Mouse (Mus musculus) thymus, postnatal 10 days (tissue): ENCODE measurements at regions not wholly inside any gene's neighbourhood (a gene's known extent, or its start where the extent isn't known, plus 50 kb on each side); places are given as distances from the start of the nearest gene placed in this dataset.

Experiments used
- DNase-seq, 2 experiments: peaks; one replicate each; pipeline ENCODE4 v3.0.0; 2021; ENCODE audit warnings: low spot score in 2 of 2

DNA sequence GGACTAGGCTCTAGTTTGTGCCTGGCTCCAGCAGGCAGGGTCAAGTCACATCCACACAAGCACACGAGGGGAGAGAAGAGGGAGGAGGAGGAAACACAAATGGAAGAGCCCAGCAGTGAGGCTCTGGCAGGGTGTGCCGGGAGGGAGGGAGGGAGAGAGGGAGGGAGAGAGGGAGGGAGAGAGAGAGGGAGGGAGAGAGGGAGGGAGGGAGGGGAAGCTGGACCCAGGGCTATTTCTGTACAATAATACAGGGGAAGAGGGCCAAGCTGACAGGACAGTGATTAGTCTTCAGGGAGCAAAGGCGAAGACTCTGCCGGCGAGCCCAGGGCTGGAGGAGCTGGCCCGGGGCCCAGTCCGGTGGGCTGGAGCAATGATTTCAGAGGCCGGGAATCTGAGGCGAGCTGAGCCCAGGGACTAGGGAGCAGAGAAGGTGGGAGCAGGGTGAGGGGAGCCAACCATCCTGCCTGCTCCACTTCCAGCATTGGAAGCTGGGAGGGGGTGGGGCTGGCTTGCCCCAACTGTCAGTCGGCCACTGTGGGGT, 155.6 kb downstream of the Efnb1 start:
- no peak for DNase-seq

DNA sequence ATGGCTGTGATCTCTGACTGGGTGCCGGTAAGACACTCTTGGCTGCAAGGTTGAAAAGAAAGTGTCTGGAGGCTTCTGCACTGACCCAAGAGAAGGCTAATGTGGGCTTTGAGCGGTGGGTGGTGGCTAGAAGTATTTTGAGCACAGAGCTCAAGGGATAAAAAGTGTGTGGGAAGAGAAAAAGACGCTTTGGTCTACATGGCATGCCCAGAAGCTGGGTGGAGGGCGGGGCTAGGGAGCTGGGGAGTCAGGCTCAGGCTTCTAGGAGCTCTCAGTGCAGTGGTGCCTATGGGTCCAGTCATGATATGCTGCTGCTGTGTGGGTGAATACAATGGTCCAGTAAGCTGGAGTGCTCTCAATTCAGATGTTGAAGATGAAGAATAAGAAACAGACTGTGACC, 152.1 kb downstream of the Efnb1 start:
- DNase-seq = no peak

DNA sequence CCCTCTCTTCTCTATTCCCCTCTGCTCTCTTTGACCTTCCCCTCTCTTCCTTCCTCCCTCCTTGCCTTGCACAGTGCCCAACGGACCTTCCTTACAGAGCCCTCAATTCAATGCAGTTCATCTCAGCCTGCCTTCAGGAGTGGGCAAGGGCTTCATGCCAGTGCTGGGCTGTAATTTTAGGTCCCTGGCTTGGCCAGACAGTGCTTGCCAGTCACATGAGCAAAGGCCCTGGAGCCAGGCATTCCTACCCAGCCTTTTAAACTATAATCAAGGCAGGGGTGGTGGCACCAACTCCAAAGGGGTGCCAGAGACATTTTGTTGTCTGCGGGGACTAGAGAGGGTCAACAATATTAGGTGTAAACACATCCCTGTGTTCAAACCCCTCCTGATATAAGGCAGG, 150.9 kb downstream of the Efnb1 start:
- DNase-seq = no peak

DNA sequence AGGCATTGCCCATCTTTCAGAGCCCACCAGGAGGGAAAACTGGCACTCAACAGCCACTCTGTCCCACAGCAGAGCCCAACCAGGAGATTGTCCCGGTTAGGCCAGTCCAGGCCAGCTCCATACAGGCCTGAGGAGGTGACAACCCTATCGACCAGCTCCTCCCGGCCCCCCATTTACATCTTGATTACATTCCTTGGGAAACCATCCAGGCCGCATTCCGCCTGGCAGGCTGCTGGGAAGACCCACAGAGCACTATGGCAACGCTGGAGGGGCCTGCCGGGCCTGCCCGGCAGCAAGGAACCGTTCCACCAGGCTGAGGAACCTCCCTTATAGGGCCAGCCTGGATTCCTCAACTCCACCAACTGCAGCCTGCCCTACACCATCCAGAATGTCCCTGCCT, 149.7 kb downstream of the Efnb1 start:
- DNase-seq = no peak

DNA sequence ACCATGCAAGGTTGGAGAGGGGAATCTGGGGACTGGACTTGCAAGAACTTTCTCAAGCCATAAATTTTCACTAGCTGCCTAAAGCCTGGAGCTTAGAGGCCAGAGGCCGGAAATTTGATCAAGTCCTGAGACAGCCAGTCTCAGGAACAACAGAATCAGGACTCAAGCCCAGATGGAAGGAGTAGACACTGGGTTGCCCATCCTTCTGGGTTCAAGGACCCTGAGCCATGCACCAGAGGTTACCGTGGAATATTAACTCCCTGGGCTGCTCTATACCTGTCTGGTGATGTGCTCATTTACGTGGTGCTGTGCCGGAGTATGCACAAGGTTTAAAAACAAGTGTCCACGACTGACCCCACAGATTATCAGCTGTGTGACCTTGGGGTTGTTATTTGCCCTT, 145.1 kb downstream of the Efnb1 start:
- DNase-seq = no peak

DNA sequence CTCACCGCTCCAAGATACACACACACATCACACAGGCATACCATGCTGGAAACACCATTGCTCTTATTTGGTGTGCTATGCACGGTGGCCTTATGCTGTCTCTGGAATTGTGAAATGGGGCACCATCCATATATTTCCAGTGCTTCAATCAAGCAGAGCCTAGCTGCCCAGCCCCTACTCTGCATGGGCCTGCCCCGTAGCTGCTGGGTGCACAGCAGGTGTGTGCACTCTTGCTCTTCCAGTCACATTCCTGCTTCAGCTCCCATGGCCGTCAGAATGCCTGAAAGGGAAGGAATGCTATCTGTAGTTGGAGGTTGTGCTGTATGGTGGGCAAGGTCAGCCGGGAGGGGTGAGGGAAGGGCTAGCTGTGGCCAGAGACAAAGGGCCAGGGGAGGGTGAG, 144.6 kb downstream of the Efnb1 start:
- DNase-seq = no peak

DNA sequence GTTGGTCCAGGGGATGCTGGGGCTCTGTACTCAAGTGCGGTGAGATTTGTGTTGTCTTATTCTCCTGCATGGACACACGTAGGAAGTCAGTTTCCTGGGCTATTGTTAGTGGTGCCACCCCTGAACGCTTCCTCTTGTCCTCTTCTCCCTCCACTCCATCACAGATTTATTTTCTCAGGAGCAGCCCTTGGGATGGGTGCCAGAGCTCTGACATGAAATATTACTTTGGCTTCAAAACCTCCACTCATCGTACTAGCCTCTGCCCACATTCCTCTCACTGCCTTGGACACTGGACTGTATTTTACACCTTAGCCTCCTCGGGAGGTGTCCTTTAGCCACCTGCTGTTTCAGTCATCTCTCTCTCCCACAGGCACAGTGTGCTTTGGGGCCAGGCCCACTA, 139.6 kb downstream of the Efnb1 start:
- no peak for DNase-seq

DNA sequence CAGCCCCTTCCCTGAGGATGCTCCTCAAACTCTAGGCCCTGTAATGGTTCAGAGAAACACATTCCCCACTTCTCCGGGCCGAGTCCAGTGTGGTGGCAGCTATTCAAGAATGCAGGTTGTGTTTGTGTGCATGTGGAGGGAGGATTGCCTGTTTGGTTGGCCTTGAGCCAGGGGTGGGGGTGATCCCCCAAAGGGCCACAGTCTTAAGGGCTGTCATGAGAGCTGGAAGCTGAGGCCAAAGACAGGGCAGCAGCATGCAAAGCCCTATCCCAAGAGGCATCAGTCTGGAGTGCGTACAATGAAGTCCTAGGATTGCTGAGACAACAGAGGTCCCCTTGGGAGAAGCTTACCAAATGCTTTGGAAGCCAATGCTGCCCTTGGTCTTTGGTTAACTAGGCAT, 136.0 kb downstream of the Efnb1 start:
- DNase-seq = no peak

DNA sequence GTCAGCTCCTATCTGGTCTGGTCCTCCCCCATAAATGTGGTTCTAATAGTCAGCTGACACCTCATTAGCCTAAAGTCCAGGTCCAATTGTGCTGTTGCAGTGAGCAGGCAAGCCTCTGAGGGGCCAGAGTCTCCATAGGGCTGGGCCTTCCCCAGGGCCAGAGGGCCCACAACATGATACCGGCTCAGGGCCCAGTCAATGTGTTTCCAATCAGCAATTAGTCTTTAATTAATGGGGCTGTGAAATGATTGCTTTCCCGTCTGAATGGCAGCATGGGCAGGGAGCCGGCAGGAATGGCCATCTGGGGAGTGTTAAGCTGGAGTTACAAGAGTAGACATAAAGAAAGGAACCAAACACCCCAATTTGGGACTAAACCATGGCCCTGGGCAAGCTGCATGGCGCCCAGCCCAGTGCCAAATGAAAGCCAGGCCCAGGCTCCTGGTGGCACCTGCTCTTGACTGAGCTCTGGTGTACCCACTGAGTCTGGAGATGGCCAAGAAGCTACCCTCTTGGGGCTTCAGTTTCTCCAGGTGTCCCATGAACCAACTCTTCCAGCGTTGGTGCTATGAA, 113.2 kb downstream of the Efnb1 start:
- DNase-seq = no peak

DNA sequence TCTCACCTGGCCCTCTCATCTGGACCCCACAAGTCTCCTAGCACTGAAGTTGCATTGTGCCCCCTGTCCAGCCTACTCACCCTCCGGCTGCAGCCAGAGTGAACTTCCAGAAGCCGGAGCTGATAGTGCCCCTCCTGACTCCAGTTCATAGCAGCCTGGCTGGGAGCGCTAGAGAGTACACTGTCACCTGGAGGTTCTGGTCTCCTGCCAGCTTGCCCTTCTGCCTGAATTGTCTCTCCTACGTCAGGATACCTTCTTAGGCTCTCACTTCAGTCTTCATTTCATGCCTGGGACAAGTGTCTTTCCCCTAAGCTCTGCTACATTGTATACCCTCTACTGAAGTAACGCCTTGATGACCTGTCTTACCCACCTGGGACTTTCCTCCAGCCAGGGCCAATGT, 112.3 kb downstream of the Efnb1 start:
- DNase-seq = no peak

DNA sequence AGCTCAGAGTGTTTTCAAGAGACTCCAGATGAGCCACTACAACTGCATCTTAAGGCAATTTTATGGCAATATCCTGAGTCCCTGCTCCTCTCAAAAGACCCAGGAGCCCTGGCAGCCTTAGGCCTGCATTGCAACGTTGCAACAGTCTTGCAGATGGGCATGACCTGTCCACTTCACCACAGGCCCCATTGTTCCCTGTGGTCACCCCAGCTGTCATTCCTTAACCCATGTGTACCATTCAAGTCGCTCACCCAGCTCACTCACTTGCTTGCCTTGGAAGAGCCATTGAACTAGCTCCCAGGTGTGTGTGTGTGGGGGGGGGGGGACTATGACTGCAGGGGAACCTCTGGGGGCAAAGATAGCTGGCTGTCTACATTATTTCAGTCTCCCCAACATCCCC, 110.8 kb downstream of the Efnb1 start:
- DNase-seq = no peak

DNA sequence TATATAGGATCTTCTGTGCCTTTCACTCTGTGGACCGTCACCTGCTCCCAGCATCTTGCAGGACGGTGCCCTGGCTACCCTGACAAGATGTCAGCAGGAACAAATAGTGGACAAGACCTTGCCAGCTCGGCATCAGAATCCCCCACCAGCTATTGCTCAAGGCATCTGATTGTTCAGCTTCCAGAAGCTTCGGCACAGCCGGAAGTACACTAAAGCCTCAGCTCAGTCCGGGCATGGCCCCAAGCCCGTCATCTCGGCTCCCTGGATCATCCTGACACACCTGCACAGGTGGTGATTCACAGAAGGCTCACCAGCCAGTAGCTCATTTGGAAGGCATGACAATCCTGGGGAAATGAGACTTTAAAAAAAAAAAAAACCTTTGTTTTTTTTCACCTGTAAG, 110.1 kb downstream of the Efnb1 start:
- DNase-seq = no peak

DNA sequence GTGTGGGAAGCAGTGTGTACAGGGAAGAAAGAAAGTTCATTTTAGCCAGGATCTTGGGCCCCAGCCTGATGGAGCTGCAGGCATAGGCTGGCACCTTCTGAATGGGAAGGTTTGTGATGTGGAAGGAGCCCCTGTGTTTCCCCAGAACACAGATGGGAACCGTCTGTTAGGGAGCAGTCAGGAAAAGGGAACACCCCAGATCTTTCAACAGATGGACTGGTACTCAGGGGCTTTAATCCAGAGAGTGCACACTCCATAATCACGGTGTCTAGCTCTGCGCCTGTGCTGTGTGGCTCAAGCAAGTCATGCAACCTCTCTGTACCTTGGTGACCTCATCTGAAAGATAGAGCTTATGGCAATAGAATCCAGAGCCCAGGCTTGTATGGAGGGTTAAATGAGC, 109.6 kb downstream of the Efnb1 start:
- no peak for DNase-seq

DNA sequence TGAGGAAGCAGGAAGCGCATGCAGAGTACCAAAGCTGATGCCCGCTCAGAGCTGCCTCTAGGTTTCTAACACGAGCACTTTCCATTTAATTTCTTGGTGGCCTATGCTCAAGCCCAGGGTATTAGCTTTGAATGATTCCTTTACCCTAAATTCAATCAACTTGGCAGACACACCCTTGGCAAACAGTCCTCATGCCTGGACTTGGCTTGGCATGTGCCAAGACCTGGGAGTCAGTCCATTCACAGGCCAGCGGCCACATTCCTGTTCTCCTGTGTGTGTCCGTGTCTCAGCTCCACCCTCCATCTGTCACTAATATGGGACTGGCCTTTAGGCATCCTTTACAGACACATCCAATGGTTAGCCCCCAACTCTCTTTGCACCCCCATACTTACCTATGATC, 107.3 kb downstream of the Efnb1 start:
- no peak for DNase-seq

DNA sequence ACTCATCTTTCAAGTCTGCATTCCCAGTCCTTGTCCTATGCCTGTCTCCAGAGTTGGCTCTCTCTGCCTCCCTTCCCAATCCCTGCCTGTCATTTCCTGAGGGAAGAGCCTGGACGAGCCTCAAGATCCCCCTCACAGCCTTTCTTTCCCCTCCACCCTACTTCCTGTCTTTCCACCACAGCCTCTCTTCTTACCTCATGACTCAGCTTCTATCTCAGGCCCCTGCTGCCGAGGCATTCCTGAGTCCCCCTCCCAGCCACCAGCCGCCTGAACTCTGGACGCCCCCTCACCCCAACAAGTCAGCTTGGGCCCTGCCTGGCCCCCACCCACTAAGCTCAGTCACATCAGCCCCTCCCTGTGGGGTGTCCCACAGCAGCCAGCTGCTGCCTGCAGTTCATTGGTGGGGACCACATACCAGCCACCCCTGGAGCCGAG, 105.8 kb downstream of the Efnb1 start:
- DNase-seq = no peak

DNA sequence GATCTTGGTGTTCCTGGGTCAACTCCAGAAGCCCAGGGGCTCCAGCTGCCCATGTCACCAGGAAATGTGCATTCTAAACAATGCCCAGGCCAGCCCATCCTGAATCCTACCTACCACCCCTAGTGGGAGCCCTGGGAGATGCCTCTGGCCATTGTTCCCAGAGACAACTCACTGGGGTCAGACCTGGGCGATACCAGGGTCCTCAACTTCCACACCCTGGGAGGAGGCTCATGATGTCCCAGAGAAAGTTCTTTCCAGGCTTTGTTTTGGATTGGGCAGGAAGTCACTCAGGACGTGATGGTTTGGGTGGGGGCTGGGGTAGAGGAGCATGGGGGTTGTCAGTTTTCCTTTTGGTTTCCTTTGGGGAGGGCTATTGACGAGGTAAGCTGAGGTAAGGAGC, 97.1 kb downstream of the Efnb1 start:
- DNase-seq = no peak

DNA sequence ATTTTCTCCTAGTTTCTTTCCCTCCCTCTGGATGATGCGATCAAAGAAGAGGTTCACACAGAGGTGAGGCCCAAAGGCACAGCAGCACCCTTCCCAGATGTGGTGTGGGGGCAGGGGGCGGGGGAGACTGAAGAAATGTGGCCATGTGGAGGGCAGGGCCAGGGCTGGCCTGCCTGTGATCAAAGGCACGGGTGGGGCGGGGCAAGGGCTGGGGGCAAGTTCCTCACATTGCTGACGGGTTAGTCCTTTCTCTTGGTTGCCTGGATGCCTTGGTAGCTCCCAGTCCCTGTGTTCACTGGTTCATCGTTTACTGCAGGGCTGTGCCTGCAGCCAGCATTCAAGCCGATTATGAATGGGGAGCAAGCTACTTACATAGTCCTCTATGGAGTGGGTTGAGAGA, 96.4 kb downstream of the Efnb1 start:
- no peak for DNase-seq

DNA sequence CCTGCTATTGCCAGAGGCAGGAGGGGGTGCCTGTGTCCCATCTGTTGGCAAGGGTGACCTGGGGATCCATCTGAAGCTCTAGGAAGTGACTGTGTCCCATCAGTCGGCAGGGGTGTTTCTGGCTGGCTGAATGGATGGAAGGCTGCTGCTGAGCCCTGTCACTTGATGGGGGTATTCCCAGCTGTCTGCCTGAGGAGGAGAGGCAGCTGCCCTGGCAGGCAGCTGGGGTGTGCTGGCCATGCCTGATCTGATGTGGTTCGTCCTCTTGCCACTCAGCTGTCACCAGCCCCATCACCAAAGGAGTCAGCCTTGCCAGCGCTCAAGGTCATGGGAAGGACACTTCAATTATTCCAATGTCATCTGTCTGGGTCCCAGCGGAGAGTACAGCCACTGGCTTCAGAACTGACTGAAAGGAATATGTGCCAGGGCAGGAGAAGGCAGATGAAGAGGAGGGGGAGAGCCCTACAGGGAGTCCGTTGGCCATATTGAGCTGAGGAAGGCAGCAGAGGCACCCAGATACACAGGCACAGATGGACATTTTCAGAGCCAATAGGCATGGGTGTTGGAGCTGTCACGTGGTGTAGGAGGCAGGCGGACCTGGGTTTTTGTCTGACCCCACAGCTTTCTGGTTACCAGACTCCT, 89.3 kb downstream of the Efnb1 start:
- no peak for DNase-seq

DNA sequence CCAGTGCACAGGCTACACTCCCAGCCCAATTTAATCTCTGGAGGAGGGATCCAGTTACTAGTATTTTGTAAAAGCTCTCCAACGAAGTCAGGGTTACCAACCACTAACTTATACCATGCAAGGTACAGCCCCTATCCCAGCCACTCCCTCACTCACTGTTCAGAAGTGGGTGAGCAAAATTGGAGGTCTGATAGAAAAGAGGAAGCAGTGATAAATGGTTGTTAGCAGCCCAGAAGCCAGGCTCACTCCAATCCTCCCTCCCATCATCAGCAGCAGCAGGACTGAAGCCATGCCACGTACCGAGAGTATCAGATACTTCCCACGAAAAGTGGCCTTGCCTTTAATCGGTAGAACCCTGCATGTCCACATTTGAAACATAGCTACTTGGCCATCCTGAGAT, 86.1 kb downstream of the Efnb1 start:
- no peak for DNase-seq

DNA sequence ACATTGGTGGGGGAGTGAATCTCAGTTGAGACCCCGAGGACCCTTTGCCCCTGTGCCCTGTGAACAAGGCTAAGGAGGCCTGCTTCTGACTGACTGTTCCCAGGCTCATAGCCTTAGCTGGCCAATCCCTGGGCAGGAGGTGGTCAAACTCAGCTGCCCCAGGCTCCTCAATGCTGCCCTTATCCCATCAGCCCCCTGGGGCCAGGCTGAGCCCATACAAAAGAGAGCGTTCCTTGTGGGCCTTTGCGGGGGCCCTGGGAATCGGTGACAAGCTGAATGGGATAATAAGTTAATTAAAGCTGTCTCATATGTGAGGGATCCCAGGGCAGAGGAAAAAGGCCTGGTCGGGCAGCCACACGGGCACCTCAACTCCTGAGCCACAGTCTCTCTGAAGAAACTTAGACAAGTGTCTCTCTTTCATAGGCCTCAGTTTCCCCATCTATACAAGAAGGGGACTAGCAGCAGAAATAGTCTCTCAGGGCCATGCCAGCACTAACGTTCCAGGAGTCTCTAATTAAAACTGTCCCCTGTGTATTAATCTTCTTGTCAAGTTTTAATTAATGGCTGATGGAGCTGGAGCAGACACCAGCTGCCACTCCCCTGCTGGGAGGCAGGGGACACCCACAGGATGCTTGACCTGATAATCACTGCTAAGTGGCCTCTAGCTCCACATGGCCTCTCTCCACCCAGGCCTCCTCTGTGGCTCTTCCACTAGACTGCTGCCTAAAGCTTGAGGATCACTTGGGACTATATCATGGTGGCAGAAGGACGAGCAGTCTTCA, 84.9 kb downstream of the Efnb1 start:
- DNase-seq = no peak

DNA sequence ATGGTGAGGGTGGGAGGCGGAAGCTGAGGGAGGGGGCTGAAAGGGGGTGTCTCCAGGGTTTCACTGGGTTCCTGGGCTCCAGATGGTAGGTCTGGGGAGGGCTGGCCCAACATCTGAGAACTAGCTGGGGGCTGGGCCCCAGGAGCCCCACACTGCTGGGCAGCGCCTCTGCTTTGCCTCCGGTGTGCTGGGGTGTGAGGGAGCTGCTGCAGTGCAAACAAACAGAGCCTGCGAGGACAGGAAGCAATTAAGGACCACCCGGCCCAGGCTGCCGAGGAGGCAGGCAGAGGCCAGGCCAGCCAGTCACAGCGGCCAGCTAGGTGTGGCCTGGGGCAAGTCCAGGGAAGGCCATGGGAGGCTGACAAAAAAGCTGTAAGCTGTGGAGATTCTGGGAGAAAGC, 82.3 kb downstream of the Efnb1 start:
- DNase-seq = no peak

DNA sequence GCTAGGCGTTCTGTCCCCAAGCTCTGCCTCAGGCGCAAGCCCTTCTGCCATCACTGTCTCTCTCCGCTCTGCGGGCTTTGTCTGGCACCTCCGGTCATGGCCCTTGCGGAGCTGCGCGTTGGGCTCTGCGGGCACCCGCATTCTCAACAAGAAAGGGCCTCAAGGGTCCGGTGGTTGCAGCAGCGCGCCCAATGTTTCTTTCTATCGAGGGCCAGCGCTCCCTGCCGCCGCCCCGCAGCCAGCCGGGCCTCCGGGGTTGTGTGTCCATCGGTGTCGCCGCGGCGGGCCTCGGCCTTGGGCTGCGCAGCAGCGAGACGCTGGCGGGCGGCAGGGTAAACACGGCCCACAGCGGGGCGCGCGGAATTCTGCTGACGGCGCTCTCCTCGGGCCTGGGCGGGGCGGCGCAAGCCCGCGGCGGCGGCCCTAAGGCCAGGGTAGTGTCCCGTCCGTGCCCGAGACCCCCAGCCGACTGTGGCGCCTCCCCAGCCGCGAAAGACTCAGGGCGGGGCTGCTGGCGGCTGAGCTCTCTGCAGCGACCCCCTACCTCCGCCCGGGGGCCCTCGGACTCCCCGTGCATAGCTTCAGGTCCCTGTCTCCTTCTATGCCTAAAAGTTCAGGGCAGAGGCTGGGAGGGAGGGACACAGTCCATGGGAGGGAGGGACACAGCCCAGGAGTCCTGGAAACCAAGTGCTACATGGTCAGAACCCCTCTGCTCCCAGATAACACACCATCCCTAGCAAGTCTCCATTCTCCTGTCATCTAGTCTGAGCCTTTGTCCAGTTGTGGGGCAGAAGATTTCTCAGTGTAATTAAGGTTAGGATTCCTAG, 80.9 kb downstream of the Efnb1 start:
- DNase-seq = no peak
